Mouse (Mus musculus): ENCODE measurements around the gene Fzr1. TPM values are rescaled to one million over a fixed set of nuclear protein-coding genes. Genes with fewer than 3 reads are reported as not detected.

Gene Fzr1
- polyA plus RNA-seq, 1 experiment from 2014 or later, result 140 TPM

- Histone ChIP-seq H3K27ac (0 out of 2 replicates have a peak overlapping the region, but pooled peaks have one; percentile 23), H3K36me3 (peaks cover 20% of the 10 kb centered on the region), H3K4me2 (replicated peaks) (no peak overlapping the region), H3K4me3 (no peak overlapping the region), H3K4me1 (peaks cover 34% of the 10 kb centered on the region), H3K9ac (no peak overlapping the region), H3K27me3 (peaks cover 2% of the 10 kb centered on the region; the same call in 1 of the 2 replicates), H3K9me3 (no peaks in the 10 kb centered on the region)
- ATAC-seq (ENCODE audit: insufficient number of reproducible peaks, insufficient read depth, low FRiP score, low TSS enrichment), result no peak
- 66% methylated on average over 5 of the region's 5 CpGs for WGBS
Observed at GRCm38 (mm10) chr10:81399296-81399695, 21.0 kb upstream of the Fzr1 start.

GRCm38 (mm10) chr10:81396749-81397148 lies 18.4 kb upstream of the Fzr1 start:
- Histone ChIP-seq H3K36me3 (peaks cover 16% of the 10 kb centered on the region), H3K4me2 (replicated peaks) (no peak overlapping the region), H3K9me3 (no peaks in the 10 kb centered on the region), H3K27ac (0 out of 2 replicates have a peak overlapping the region, but pooled peaks have one; percentile 30), H3K4me1 (peaks cover 26% of the 10 kb centered on the region), H3K9ac (no peak overlapping the region), H3K27me3 (peaks cover 2% of the 10 kb centered on the region; the same call in 1 of the 2 replicates), H3K4me3 (no peak overlapping the region)
- ATAC-seq (ENCODE audit: insufficient number of reproducible peaks, insufficient read depth, low FRiP score, low TSS enrichment), result no peak
- WGBS, result 70% methylated on average over 5 of the region's 5 CpGs

- no peak for ATAC-seq (ENCODE audit: insufficient number of reproducible peaks, insufficient read depth, low FRiP score, low TSS enrichment)
- H3K27me3 ChIP-seq, result peaks cover 2% of the 10 kb centered on the region; the same call in 1 of the 2 replicates
- H3K27ac ChIP-seq, result no peak overlapping the region
- 90% methylated on average over 4 of the region's 4 CpGs for WGBS
- H3K9me3 ChIP-seq, result no peaks in the 10 kb centered on the region
- no peak overlapping the region for H3K9ac ChIP-seq
- H3K36me3 ChIP-seq, result peaks cover 16% of the 10 kb centered on the region
- peaks cover 17% of the 10 kb centered on the region for H3K4me1 ChIP-seq
- no peak overlapping the region for H3K4me3 ChIP-seq
- H3K4me2 ChIP-seq (replicated peaks), result no peak overlapping the region
Observed at GRCm38 (mm10) chr10:81395865-81396264, 17.5 kb upstream of the Fzr1 start.

- no peak overlapping the region for H3K4me3 ChIP-seq
- peaks cover 11% of the 10 kb centered on the region for H3K36me3 ChIP-seq
- H3K27me3 ChIP-seq, result no peaks in the 10 kb centered on the region
- ATAC-seq (ENCODE audit: insufficient number of reproducible peaks, insufficient read depth, low FRiP score, low TSS enrichment), result no peak
- H3K9me3 ChIP-seq, result no peaks in the 10 kb centered on the region
- H3K4me1 ChIP-seq, result peaks cover 13% of the 10 kb centered on the region
- no peak overlapping the region for H3K4me2 ChIP-seq (replicated peaks)
- no peak overlapping the region for H3K9ac ChIP-seq
- H3K27ac ChIP-seq, result no peak overlapping the region
- 19% methylated on average over 5 of the region's 5 CpGs for WGBS
Observed at GRCm38 (mm10) chr10:81395127-81395526, 16.8 kb upstream of the Fzr1 start.

DNA sequence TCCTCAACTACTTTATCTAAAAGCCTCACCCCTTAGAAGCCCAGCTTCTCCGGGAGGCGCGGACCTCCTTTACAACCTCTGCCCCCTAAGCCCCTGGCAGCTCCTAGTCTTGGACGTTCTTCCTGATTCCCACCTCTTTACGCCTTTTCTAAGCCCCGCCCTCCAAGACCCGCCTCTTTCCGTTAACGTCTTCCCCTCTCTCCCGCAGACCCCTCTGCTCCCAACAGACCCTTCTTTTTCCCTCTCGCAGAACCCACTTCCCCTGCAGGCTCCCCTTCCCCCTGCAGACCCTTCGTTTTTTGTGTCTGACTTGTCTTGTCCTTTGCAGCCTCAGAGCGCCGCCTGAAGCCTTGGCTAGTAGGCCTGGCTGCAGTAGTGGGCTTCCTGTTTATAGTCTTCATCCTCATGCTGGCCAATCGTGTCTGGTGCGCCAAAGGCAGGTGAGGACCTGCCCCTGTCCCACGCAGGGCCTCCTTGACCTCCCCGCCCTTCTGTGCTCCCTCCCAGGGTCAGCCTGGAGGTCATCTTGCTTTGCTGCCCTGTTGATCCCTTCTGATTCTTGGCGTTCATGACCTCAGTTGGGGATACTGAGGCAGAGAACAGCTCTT lies 15.2 kb upstream of the Fzr1 start:
- peaks cover 20% of the 10 kb centered on the region for H3K4me1 ChIP-seq
- peak overlapping the region; percentile 48 for H3K9ac ChIP-seq
- H3K4me2 ChIP-seq (replicated peaks), result peak overlapping the region; percentile 50
- WGBS, result 5% methylated on average over 19 of the region's 19 CpGs
- peaks cover 4% of the 10 kb centered on the region; the same call in 1 of the 2 replicates for H3K36me3 ChIP-seq
- peak overlapping the region; percentile 66 for H3K27ac ChIP-seq
- H3K27me3 ChIP-seq, result no peaks in the 10 kb centered on the region
- H3K9me3 ChIP-seq, result no peaks in the 10 kb centered on the region
- H3K4me3 ChIP-seq, result peak overlapping the region; percentile 24
- no peak for ATAC-seq (ENCODE audit: insufficient number of reproducible peaks, insufficient read depth, low FRiP score, low TSS enrichment)

- Histone ChIP-seq H3K27me3 (no peaks in the 10 kb centered on the region), H3K4me2 (replicated peaks) (peak within 1 kb of the TSS; percentile 50), H3K4me1 (peaks cover 20% of the 10 kb centered on the region), H3K9ac (peak within 1 kb of the TSS; percentile 48), H3K36me3 (peaks cover 12% of the 10 kb centered on the region), H3K27ac (peak within 1 kb of the TSS; percentile 66), H3K4me3 (peak within 1 kb of the TSS; percentile 24), H3K9me3 (no peaks in the 10 kb centered on the region)
- no peak for ATAC-seq (ENCODE audit: insufficient number of reproducible peaks, insufficient read depth, low FRiP score, low TSS enrichment)
- WGBS, result 63% methylated on average over 14 of the region's 14 CpGs
Observed at GRCm38 (mm10) chr10:81392781-81393185, 14.5 kb upstream of the Fzr1 start, which contains the start of gene Smim24. Gene Smim24, plus strand, starts transcription at chr10:81393051.

DNA sequence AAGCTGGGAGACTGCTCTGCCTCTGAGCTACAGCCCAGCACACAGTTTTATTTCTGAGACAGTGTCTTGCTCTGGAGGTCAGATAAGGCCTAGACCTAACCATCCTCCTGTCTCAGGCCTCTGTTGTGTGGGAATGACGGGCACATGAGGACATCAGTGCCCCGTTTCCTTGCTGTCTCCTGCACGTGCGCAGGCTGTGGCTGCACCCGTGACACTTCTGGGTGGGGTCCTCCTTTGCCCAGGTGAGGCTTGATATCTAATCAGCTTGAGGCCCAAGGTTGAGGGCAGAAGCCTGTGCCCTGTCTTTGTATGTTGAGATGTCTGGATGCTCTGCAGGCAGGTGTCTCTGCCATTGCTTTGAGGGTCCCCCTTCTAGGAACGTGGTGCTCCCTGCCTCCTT lies 14.0 kb upstream of the Fzr1 start:
- Histone ChIP-seq H3K4me2 (replicated peaks) (no peak overlapping the region), H3K36me3 (peaks cover 17% of the 10 kb centered on the region), H3K4me1 (peaks cover 20% of the 10 kb centered on the region), H3K9ac (no peak overlapping the region), H3K4me3 (no peak overlapping the region), H3K27ac (no peak overlapping the region), H3K27me3 (no peaks in the 10 kb centered on the region), H3K9me3 (no peaks in the 10 kb centered on the region)
- no peak for ATAC-seq (ENCODE audit: insufficient number of reproducible peaks, insufficient read depth, low FRiP score, low TSS enrichment)
- whole genome bisulfite sequencing, result 85% methylated on average over 6 of the region's 6 CpGs

- no peak for ATAC-seq (ENCODE audit: insufficient number of reproducible peaks, insufficient read depth, low FRiP score, low TSS enrichment)
- H3K4me1 ChIP-seq, result peaks cover 26% of the 10 kb centered on the region
- no peaks in the 10 kb centered on the region for H3K27me3 ChIP-seq
- no peaks in the 10 kb centered on the region for H3K9me3 ChIP-seq
- 91% methylated on average over 13 of the region's 13 CpGs for WGBS
- H3K36me3 ChIP-seq, result peaks cover 33% of the 10 kb centered on the region
- no peak overlapping the region for H3K27ac ChIP-seq
- H3K4me3 ChIP-seq, result no peak overlapping the region
- H3K4me2 ChIP-seq (replicated peaks), result no peak overlapping the region
- no peak overlapping the region for H3K9ac ChIP-seq
Observed at GRCm38 (mm10) chr10:81390678-81390965, 12.3 kb upstream of the Fzr1 start.

DNA sequence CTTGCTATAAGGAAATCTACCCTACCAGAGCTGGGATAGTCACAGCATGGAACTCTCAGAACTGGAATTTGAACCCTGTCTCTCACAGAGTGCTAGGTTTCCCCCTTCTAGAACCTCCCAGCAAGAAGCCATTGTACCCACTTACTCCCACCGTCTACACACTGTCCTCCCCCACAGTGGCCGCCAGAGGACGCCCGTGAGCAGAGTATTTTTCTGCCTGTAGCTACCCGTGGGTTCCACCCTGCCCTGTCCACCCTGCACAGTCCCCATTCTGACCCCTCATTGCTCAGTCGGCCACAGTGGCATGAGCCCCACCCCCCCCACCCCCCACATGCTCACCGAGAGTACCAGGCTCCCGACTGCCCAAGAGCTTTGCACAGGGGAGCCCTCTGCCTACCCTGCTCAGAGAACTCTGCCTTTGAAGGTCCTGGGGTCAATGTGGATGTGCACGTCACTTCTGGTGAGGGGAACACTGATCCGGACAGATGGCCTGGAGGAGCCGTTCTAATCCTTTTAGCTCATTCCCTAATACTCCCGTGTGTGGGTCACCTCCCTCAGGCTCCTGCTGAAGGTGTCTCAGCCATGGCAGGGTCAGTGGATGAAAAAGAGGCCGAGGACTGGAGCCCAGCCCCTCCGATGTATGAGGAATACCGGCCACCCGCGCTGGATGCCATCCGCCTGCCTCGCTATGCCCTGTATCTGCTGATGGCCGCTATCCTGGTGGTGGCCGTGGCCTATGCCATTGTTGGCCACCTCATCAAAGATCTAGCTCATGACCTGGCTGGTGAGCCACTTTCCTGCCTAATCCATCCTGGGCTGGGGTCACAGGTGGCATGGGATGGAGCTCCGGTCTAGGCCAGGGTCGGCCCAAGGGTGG lies 11.7 kb upstream of the Fzr1 start:
- Histone ChIP-seq H3K9me3 (no peaks in the 10 kb centered on the region), H3K4me2 (replicated peaks) (no peak overlapping the region), H3K27ac (no peak overlapping the region), H3K9ac (0 out of 2 replicates have a peak overlapping the region, but pooled peaks have one; percentile 24), H3K4me3 (no peak overlapping the region), H3K36me3 (peaks cover 33% of the 10 kb centered on the region), H3K4me1 (peaks cover 31% of the 10 kb centered on the region), H3K27me3 (no peaks in the 10 kb centered on the region)
- WGBS, result 62% methylated on average over 23 of the region's 23 CpGs
- ATAC-seq (ENCODE audit: insufficient number of reproducible peaks, insufficient read depth, low FRiP score, low TSS enrichment), result no peak; the same call in 1 of the 2 replicates

DNA sequence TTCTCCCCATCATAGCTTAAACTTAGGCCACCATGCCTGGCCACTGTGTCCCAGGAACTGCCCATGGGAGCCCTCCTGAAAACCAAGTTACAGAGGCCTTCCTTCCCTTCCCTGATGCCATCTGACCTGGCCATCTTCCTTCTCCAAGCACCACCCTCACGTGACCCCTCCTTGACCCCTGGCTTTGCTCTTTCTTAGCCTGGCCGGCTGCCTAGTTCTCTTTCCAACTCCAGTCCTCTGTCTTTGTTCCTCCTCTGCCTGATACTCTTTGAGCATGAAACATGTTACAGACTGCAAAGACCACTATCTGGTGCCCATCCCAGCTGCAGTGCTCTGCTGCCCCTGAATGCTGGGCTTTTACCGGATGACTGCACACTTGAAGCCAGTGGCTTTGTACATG lies 11.1 kb upstream of the Fzr1 start:
- Histone ChIP-seq H3K27me3 (no peaks in the 10 kb centered on the region), H3K36me3 (peaks cover 33% of the 10 kb centered on the region), H3K4me1 (peaks cover 35% of the 10 kb centered on the region), H3K4me3 (no peak overlapping the region), H3K27ac (no peak overlapping the region), H3K4me2 (replicated peaks) (no peak overlapping the region), H3K9ac (0 out of 2 replicates have a peak overlapping the region, but pooled peaks have one; percentile 24), H3K9me3 (no peaks in the 10 kb centered on the region)
- no peak for ATAC-seq (ENCODE audit: insufficient number of reproducible peaks, insufficient read depth, low FRiP score, low TSS enrichment)
- WGBS, result 60% methylated on average over 3 of the region's 3 CpGs

GRCm38 (mm10) chr10:81388505-81389055 lies 10.3 kb upstream of the Fzr1 start, which contains the start of gene Gm48552:
Gene Gm48552, plus strand, starts transcription at chr10:81389005.
- ATAC-seq (ENCODE audit: insufficient number of reproducible peaks, insufficient read depth, low FRiP score, low TSS enrichment), result no peak
- Histone ChIP-seq H3K27ac (no peak within 1 kb of the TSS), H3K4me3 (no peak within 1 kb of the TSS), H3K9ac (0 out of 2 replicates have a peak within 1 kb of the TSS, but pooled peaks have one; percentile 24), H3K27me3 (no peaks in the 10 kb centered on the region), H3K36me3 (peaks cover 33% of the 10 kb centered on the region), H3K4me2 (replicated peaks) (no peak within 1 kb of the TSS), H3K9me3 (no peaks in the 10 kb centered on the region), H3K4me1 (peaks cover 31% of the 10 kb centered on the region)
- 87% methylated on average over 5 of the region's 5 CpGs for WGBS

All from embryonic facial prominence, embryonic 12.5 days (tissue).